Mouse (Mus musculus) stomach, embryonic 14.5 days (tissue): ENCODE results near the gene Pnpla2. TPM values are rescaled to one million over a fixed set of nuclear protein-coding genes. Genes with fewer than 3 reads are reported as not detected.

ENCODE experiments used
- ATAC-seq: fragments of 200-750 bp; cut with Nextera tagmentation; 2 replicates; pipeline ENCODE4 v1.8.0; 2017; ENCODE audit warnings: low read depth, moderate TSS enrichment; ENCODE audit not compliant: insufficient number of reproducible peaks, insufficient read depth, low FRiP score
- H3K27ac ChIP-seq: fragments of 300-500 bp; sonication (generic); 2 replicates; pipeline ENCODE4 v1.5.1; 2014; ENCODE audit warnings: mild to moderate bottlenecking, low read length, moderate library complexity, mixed read lengths
- H3K27me3 ChIP-seq: fragments of 300-500 bp; sonication (generic); 2 replicates; pipeline ENCODE4 v1.6.1; 2014; ENCODE audit warnings: low read length, control low read depth, mixed read lengths; ENCODE audit not compliant: control insufficient read depth, insufficient read depth
- H3K36me3 ChIP-seq: fragments of 300-500 bp; sonication (generic); 2 replicates; pipeline ENCODE4 v1.6.1; 2014; ENCODE audit warnings: mild to moderate bottlenecking, control low read depth, low read length, moderate library complexity, mixed read lengths; ENCODE audit not compliant: control insufficient read depth, insufficient read depth
- H3K4me1 ChIP-seq: fragments of 300-500 bp; sonication (generic); 2 replicates; pipeline ENCODE4 v1.6.1; 2014; ENCODE audit warnings: low read length, control low read depth, mixed read lengths; ENCODE audit not compliant: control insufficient read depth, insufficient read depth
- H3K4me2 ChIP-seq: fragments of 300-500 bp; sonication (generic); replicated peaks from 2 replicates; pipeline ENCODE4 v1.6.1; 2014; ENCODE audit warnings: low read depth, low read length, control low read depth
- H3K4me3 ChIP-seq: fragments of 300-500 bp; sonication (generic); 2 replicates; pipeline ENCODE4 v1.5.1; 2014; ENCODE audit warnings: low read depth, low read length, control low read depth
- H3K9ac ChIP-seq: fragments of 300-500 bp; sonication (generic); replicated peaks from 2 replicates; pipeline ENCODE4 v1.6.1; 2014; ENCODE audit warnings: low read depth, mild to moderate bottlenecking, control low read depth, low read length, moderate library complexity, mixed read lengths
- H3K9me3 ChIP-seq: fragments of 300-500 bp; sonication (generic); 2 replicates; pipeline ENCODE4 v1.6.1; 2016; ENCODE audit warnings: low read depth, low read length, control low read depth; ENCODE audit not compliant: control insufficient read depth
- WGBS: fragments of 180-500 bp; shearing (Covaris S2); extraction: QIAGEN DNeasy Blood & Tissue Kit; methylation state at CpG from one replicate; pipeline ENCODE4 v1.1.7; 2014; 5-methylcytosine and 5-hydroxymethylcytosine counted together
- polyA plus RNA-seq: library from polyadenylated mRNA; unstranded; fragments of >200 nt; fragmentation: Nextera tagmentation; extraction: Ambion mirVana; gene quantifications from 2 replicates; pipeline ENCODE4 v1.2.1, GENCODE M21; 2014

Pnpla2 gene
- polyA plus RNA-seq, 1 experiment from 2014 or later: 21.7 TPM

DNA sequence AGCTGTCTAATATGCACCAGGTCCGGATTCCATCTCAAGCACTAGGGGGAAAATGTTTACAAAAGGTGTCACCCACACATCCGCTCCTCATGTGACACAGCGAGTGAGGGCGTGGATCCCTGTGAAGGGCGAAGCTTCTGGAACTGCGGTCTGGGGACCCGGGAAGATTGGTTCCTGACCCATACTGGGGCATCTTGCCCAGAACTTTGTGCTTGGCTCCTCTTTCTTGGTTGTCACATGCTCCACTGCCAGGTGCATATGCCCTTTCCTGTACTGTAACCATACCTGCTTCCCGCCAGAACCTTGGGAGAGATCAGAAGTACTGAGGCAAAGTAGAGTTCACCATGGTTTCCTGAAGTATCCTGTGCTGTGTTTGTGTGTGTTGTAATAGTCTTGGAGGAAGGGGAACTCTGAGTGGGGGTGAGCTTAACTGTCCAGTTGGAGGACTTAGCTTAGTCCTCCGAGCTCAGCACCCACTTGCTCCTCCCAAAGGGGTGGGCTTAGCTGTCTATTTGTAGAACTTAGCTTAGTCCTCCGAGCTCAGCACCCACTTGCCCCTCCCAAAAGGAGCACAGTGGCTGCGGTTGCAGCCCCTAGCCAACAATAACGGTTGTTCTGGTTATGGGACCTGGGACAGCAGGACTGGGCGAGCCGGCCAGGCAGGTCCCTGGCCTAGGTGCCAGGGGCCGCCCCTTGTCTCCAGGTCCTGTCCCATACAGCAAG is 5.6 kb downstream of the Pnpla2 start, which contains the start of gene Cracr2b:
Cracr2b (plus strand) TSS at position 704 of the 723 bp plus-strand sequence.
- no peak for ATAC-seq
- Histone ChIP-seq H3K4me2 (peak within 1 kb of the TSS; percentile 70), H3K27ac (0 out of 2 replicates have a peak within 1 kb of the TSS, but pooled peaks have one; percentile 6), H3K4me1 (peaks cover 35% of the 10 kb centered on the region), H3K27me3 (peaks cover 19% of the 10 kb centered on the region; the same call in 1 of the 2 replicates), H3K9me3 (no peaks in the 10 kb centered on the region), H3K36me3 (peaks cover 6% of the 10 kb centered on the region; the same call in 1 of the 2 replicates), H3K9ac (no peak within 1 kb of the TSS; the same call in 1 of the 2 replicates), H3K4me3 (peak within 1 kb of the TSS; percentile 37)
- WGBS: 47% methylated on average over 15 of the region's 15 CpGs

- Histone ChIP-seq H3K27ac (no peak overlapping the region), H3K4me3 (peak overlapping the region; percentile 37), H3K9me3 (no peaks in the 10 kb centered on the region), H3K27me3 (peaks cover 19% of the 10 kb centered on the region; the same call in 1 of the 2 replicates), H3K4me1 (peaks cover 31% of the 10 kb centered on the region), H3K36me3 (peaks cover 6% of the 10 kb centered on the region; the same call in 1 of the 2 replicates), H3K9ac (no peak overlapping the region; the same call in 1 of the 2 replicates), H3K4me2 (peak overlapping the region; percentile 70)
- no peak for ATAC-seq
- WGBS: 3% methylated on average over 57 of the region's 59 CpGs
Measured at GRCm38 (mm10) chr7:141461521-141462332, 6.7 kb downstream of the Pnpla2 start.

DNA sequence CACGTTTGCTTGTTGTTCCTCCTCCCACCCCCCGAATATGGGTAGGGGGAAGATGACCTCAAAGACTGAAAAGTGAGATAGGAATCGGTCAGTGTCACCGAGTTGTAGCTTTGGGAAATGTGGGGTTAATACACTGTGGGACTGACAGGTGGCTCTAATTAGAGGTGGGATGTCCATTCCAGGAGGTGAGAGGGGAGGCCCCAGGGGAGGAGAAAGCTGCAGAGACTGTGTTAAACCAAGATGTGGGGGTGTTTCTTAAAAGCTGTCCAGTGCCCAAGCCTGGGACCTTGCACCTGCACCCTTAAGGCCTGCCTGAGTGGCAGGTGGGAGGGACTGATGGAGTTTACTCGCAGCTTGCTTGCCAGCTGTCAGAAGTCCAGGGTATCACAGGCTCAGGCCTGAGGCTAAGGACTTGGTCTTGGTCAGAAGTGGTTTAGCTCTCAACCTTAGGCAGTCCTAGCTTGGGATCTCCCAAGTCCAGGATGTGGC is 7.4 kb downstream of the Pnpla2 start:
- Histone ChIP-seq H3K9ac (no peak overlapping the region), H3K9me3 (no peaks in the 10 kb centered on the region), H3K27ac (no peak overlapping the region), H3K27me3 (peaks cover 19% of the 10 kb centered on the region; the same call in 1 of the 2 replicates), H3K4me1 (peaks cover 34% of the 10 kb centered on the region), H3K4me3 (peak overlapping the region; percentile 37), H3K4me2 (peak overlapping the region; percentile 70), H3K36me3 (peaks cover 6% of the 10 kb centered on the region; the same call in 1 of the 2 replicates)
- no peak for ATAC-seq
- WGBS: 13% methylated on average over 5 of the region's 5 CpGs

- no peaks in the 10 kb centered on the region for H3K36me3 ChIP-seq
- no peak overlapping the region for H3K27ac ChIP-seq
- no peak overlapping the region for H3K9ac ChIP-seq
- no peak for ATAC-seq
- H3K4me2 ChIP-seq: peak overlapping the region; percentile 34
- peaks cover 46% of the 10 kb centered on the region for H3K4me1 ChIP-seq
- peaks cover 19% of the 10 kb centered on the region; the same call in 1 of the 2 replicates for H3K27me3 ChIP-seq
- 35% methylated on average over 12 of the region's 12 CpGs for whole genome bisulfite sequencing
- H3K9me3 ChIP-seq: no peaks in the 10 kb centered on the region
- 0 out of 2 replicates have a peak overlapping the region, but pooled peaks have one; percentile 11 for H3K4me3 ChIP-seq
Measured at GRCm38 (mm10) chr7:141463824-141464602, 9.0 kb downstream of the Pnpla2 start.

- Histone ChIP-seq H3K9ac (0 out of 2 replicates have a peak overlapping the region, but pooled peaks have one; percentile 2), H3K27me3 (peaks cover 19% of the 10 kb centered on the region; the same call in 1 of the 2 replicates), H3K4me3 (peak overlapping the region; percentile 11; the same call in 1 of the 2 replicates), H3K4me2 (peak overlapping the region; percentile 34), H3K36me3 (peaks cover under 1% of the 10 kb centered on the region; the same call in 1 of the 2 replicates), H3K4me1 (peaks cover 51% of the 10 kb centered on the region), H3K9me3 (no peaks in the 10 kb centered on the region), H3K27ac (no peak overlapping the region)
- no peak for ATAC-seq
- 9% methylated on average over 33 of the region's 38 CpGs for WGBS
Measured at GRCm38 (mm10) chr7:141464603-141465201, 9.7 kb downstream of the Pnpla2 start.

GRCm38 (mm10) chr7:141465388-141466044 is 10.5 kb downstream of the Pnpla2 start:
- ATAC-seq: no peak
- peak overlapping the region; percentile 34; the same call in 1 of the 2 replicates for H3K4me2 ChIP-seq
- WGBS: 32% methylated on average over 10 of the region's 10 CpGs
- peaks cover 9% of the 10 kb centered on the region; the same call in 1 of the 2 replicates for H3K36me3 ChIP-seq
- no peak overlapping the region for H3K9ac ChIP-seq
- H3K27ac ChIP-seq: no peak overlapping the region
- H3K4me1 ChIP-seq: peaks cover 45% of the 10 kb centered on the region
- H3K4me3 ChIP-seq: 0 out of 2 replicates have a peak overlapping the region, but pooled peaks have one; percentile 11
- no peaks in the 10 kb centered on the region for H3K9me3 ChIP-seq
- H3K27me3 ChIP-seq: peaks cover 19% of the 10 kb centered on the region; the same call in 1 of the 2 replicates

DNA sequence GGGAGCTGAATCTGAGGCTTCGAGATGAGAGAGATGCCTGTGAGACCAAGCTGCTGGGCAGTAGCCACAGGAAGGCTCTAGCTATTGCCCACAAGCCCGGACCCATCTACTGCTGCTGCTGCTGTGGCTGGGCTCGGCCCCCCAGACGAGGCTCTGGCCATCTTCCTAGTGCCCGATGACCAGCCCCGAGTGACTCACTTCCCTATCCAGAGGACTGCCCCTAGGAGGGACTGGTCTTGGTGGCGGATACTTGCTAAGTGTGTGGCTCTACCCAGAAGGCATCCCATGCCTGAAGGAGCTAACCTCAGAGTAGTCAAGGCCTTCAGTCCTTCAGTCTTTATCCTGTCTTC is 11.0 kb downstream of the Pnpla2 start:
- Histone ChIP-seq H3K4me2 (no peak overlapping the region), H3K4me1 (peaks cover 43% of the 10 kb centered on the region), H3K9ac (no peak overlapping the region), H3K27me3 (peaks cover 19% of the 10 kb centered on the region; the same call in 1 of the 2 replicates), H3K4me3 (no peak overlapping the region), H3K27ac (no peak overlapping the region), H3K36me3 (peaks cover 14% of the 10 kb centered on the region), H3K9me3 (no peaks in the 10 kb centered on the region)
- ATAC-seq: no peak
- 81% methylated on average over 7 of the region's 7 CpGs for WGBS
